Mouse (Mus musculus) liver, adult 2 months (tissue): ENCODE measurements around the gene Cacng5. TPM values are rescaled to one million over a fixed set of nuclear protein-coding genes. Genes with fewer than 3 reads are reported as not detected.

Experiments
- DNase-seq: peaks from one replicate; pipeline ENCODE4 v3.0.0-alpha.2; 2011; ENCODE audit warnings: low read depth, low spot score; ENCODE audit errors: extremely low read depth
- H3K27ac ChIP-seq: fragments of 200-500 bp; replicated peaks from 2 replicates; pipeline ENCODE4 v1.5.1; 2012; ENCODE audit warnings: low read depth, mild to moderate bottlenecking, control low read depth, inconsistent platforms, low read length; ENCODE audit not compliant: insufficient read depth
- H3K27me3 ChIP-seq: fragments of 200-500 bp; 2 replicates; pipeline ENCODE4 v1.6.1; 2012; ENCODE audit warnings: mild to moderate bottlenecking, moderate library complexity, low read length, inconsistent platforms; ENCODE audit not compliant: control insufficient read depth, insufficient read depth
- H3K36me3 ChIP-seq: fragments of 200-500 bp; 2 replicates; pipeline ENCODE4 v1.6.1; 2012; ENCODE audit warnings: low read length, inconsistent platforms; ENCODE audit not compliant: control insufficient read depth, insufficient read depth
- H3K4me1 ChIP-seq: fragments of 200-500 bp; 2 replicates; pipeline ENCODE4 v1.6.1; 2011; ENCODE audit warnings: low read length; ENCODE audit not compliant: control insufficient read depth, insufficient read depth
- H3K4me3 ChIP-seq: fragments of 200-500 bp; 2 replicates; pipeline ENCODE4 v1.5.1; 2011; ENCODE audit warnings: low read depth, mild to moderate bottlenecking, control low read depth, low read length, moderate library complexity; ENCODE audit not compliant: insufficient read depth
- H3K79me2 ChIP-seq: fragments of 200-500 bp; 2 replicates; pipeline ENCODE4 v1.6.1; 2012; ENCODE audit warnings: inconsistent platforms, mild to moderate bottlenecking, low read length, moderate library complexity; ENCODE audit not compliant: control insufficient read depth, insufficient read depth
- H3K9ac ChIP-seq: fragments of 200-500 bp; 2 replicates; pipeline ENCODE4 v1.6.1; 2012; ENCODE audit warnings: low read depth, mild to moderate bottlenecking, control low read depth, inconsistent platforms, low read length
- CTCF ChIP-seq: fragments of 200-500 bp; IDR thresholded peaks from 2 replicates; pipeline ENCODE4 v1.5.1; 2011; ENCODE audit warnings: low read depth, low read length, control low read depth
- POLR2A ChIP-seq: fragments of 200-500 bp; IDR thresholded peaks from 2 replicates; pipeline ENCODE4 v1.6.1; 2011; ENCODE audit warnings: low read length, control low read depth; ENCODE audit not compliant: insufficient read depth; ENCODE audit errors: extremely low read depth
- WGBS: fragments of 180-500 bp; shearing (Covaris S2); methylation state at CpG from one replicate; pipeline ENCODE4 v1.1.7; 2018; 5-methylcytosine and 5-hydroxymethylcytosine counted together
- polyA plus RNA-seq: library from polyadenylated mRNA; depleted of rRNA; stranded (reverse); fragments of >200 nt; gene quantifications from 2 replicates; pipeline ENCODE4 v1.2.3, GENCODE M21; 2012
- total RNA-seq: library from RNA; depleted of rRNA; stranded (reverse); fragments of >200 nt; gene quantifications from 2 replicates; pipeline ENCODE4 v1.2.3, GENCODE M21; 2014

Gene Cacng5
- total and polyA plus RNA-seq, 2 experiments: not detected

GRCm38 (mm10) chr11:107950211-107950610 is 35.4 kb upstream of the Cacng5 start:
- no peak for TF ChIP-seq CTCF
- no peak for TF ChIP-seq POLR2A
- DNase-seq: peak; percentile 67
- no peaks in the 10 kb centered on the region; the same call in 1 of the 2 replicates for H3K36me3 ChIP-seq
- no peak overlapping the region for H3K4me3 ChIP-seq
- no peaks in the 10 kb centered on the region for H3K79me2 ChIP-seq
- no peak overlapping the region for H3K27ac ChIP-seq
- H3K9ac ChIP-seq: no peak overlapping the region
- WGBS: 41% methylated on average over 9 of the region's 9 CpGs
- peaks cover 4% of the 10 kb centered on the region; the same call in 1 of the 2 replicates for H3K4me1 ChIP-seq
- H3K27me3 ChIP-seq: no peaks in the 10 kb centered on the region

DNA sequence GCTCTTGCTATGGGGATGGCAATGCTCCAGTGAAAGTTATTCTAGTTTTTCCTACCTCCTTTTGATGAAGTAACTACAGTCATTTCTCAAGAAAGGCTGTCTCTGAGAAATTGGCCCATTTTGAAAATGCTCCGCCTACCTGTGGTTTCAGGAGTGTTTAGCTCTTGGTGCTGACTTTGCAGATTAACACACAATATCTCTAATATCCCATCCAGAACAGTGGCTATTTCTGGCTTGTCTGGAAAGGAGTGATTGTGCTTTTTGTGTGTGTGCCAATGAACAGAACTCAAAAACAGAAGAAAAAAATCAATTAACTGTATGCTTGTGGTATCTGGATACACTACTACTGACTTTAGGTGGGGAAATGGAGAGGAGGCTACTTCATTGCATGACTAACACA is 33.1 kb upstream of the Cacng5 start:
- no peaks in the 10 kb centered on the region for H3K79me2 ChIP-seq
- 100% methylated on average over 1 of the region's 1 CpGs for WGBS

GRCm38 (mm10) chr11:107946823-107947222 is 32.0 kb upstream of the Cacng5 start:
- Histone ChIP-seq H3K4me3 (no peak overlapping the region), H3K9ac (no peak overlapping the region), H3K4me1 (peaks cover 4% of the 10 kb centered on the region; the same call in 1 of the 2 replicates), H3K27me3 (no peaks in the 10 kb centered on the region), H3K79me2 (no peaks in the 10 kb centered on the region), H3K36me3 (peaks cover 2% of the 10 kb centered on the region), H3K27ac (no peak overlapping the region)
- WGBS: 88% methylated on average over 5 of the region's 5 CpGs
- no peak for DNase-seq
- TF ChIP-seq POLR2A (no peak), CTCF (no peak)

More for the DNA sequence above, 33.1 kb upstream of the Cacng5 start:
- Histone ChIP-seq H3K9ac (no peak overlapping the region), H3K36me3 (no peaks in the 10 kb centered on the region; the same call in none of the 2 replicates), H3K27me3 (no peaks in the 10 kb centered on the region), H3K4me1 (peaks cover 4% of the 10 kb centered on the region; the same call in 1 of the 2 replicates), H3K4me3 (no peak overlapping the region), H3K27ac (no peak overlapping the region)
- TF ChIP-seq CTCF: no peak
- TF ChIP-seq POLR2A: no peak
- no peak for DNase-seq

DNA sequence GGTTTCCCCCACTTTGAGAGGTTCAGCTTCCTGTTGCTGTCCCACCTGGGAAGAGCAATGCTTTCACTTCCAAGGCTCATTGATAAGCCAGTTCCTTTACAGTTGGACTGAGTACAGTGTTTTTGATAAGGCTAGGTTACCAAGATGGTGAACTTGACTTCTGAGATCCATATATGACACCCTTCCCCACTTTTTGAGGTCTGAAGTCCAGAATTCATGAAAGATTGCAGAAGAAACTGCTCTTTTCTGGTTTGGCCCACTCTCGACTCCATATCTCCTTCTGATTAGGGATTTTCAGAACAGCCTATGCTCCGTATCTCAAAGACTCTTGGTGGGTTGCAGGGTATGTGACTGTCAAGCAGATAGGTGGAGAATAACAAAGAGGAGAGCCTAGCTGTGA is 22.1 kb upstream of the Cacng5 start:
- 92% methylated on average over 2 of the region's 2 CpGs for WGBS
- Histone ChIP-seq H3K4me3 (no peak overlapping the region), H3K36me3 (peaks cover 10% of the 10 kb centered on the region; the same call in 1 of the 2 replicates), H3K27ac (no peak overlapping the region), H3K27me3 (no peaks in the 10 kb centered on the region), H3K79me2 (no peaks in the 10 kb centered on the region), H3K9ac (no peak overlapping the region), H3K4me1 (no peaks in the 10 kb centered on the region)
- TF ChIP-seq CTCF (no peak), POLR2A (no peak)
- DNase-seq: no peak

- Histone ChIP-seq H3K79me2 (no peaks in the 10 kb centered on the region), H3K4me3 (no peak overlapping the region), H3K27me3 (no peaks in the 10 kb centered on the region), H3K9ac (no peak overlapping the region), H3K27ac (no peak overlapping the region), H3K4me1 (no peaks in the 10 kb centered on the region), H3K36me3 (no peaks in the 10 kb centered on the region)
- no peak for TF ChIP-seq CTCF
- 47% methylated on average over 7 of the region's 7 CpGs for WGBS
- no peak for DNase-seq
Measured at GRCm38 (mm10) chr11:107931721-107932120, 16.9 kb upstream of the Cacng5 start.

DNA sequence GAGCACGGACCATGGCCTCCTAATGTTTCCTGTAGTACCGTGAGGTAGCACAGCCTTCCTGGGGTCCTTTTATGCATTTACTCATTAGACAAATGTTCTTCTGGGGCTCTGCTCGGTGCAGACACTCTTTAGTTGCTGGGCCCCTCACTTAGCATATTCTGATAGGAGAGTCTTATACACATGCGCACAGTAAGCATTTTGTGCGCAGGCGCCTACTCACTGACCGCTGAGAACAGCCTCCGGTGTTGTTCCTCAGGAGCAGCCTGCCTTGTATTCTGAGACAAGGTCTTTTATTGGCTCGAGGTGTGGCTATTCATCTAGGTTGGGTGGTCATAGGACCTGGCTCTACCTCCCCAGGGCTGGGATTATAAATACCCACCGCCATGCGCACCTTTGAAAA is 16.4 kb upstream of the Cacng5 start:
- no peak for DNase-seq
- no peak overlapping the region for H3K27ac ChIP-seq
- no peaks in the 10 kb centered on the region for H3K36me3 ChIP-seq
- H3K4me3 ChIP-seq: no peak overlapping the region
- TF ChIP-seq CTCF (no peak), POLR2A (no peak)
- no peaks in the 10 kb centered on the region for H3K79me2 ChIP-seq
- WGBS: 91% methylated on average over 11 of the region's 11 CpGs
- no peak overlapping the region for H3K9ac ChIP-seq
- H3K4me1 ChIP-seq: no peaks in the 10 kb centered on the region
- no peaks in the 10 kb centered on the region for H3K27me3 ChIP-seq
